Mouse (Mus musculus): Measurements from ENCODE around the gene Slc17a8. TPM values are rescaled to one million over a fixed set of nuclear protein-coding genes. Genes with fewer than 3 reads are reported as not detected.
"Not testable (repeated sequence)": the region's sequence is repeated elsewhere in the genome, so short reads cannot be mapped to it uniquely, and the experiment has no call there.

Slc17a8 gene
- not detected for total RNA-seq (2021)

- no peak for DNase-seq
Measured at GRCm38 (mm10) chr10:89621129-89621528, at the start of gene Slc17a8. Gene Slc17a8 (minus strand): TSS chr10:89621253.

- not testable (repeated sequence) for DNase-seq
Measured at GRCm38 (mm10) chr10:89670371-89670770, 49.3 kb upstream of the Slc17a8 start.

GRCm38 (mm10) chr10:89667571-89667970 lies 46.5 kb upstream of the Slc17a8 start:
- no peak for DNase-seq

GRCm38 (mm10) chr10:89665679-89666078 lies 44.6 kb upstream of the Slc17a8 start:
- DNase-seq: no peak

- DNase-seq: no peak
Measured at GRCm38 (mm10) chr10:89664977-89665645, 44.1 kb upstream of the Slc17a8 start.

GRCm38 (mm10) chr10:89656366-89656765 lies 35.3 kb upstream of the Slc17a8 start:
- DNase-seq: no peak

GRCm38 (mm10) chr10:89652912-89653311 lies 31.9 kb upstream of the Slc17a8 start:
- DNase-seq: no peak

- DNase-seq: no peak
Measured at GRCm38 (mm10) chr10:89651691-89652090, 30.6 kb upstream of the Slc17a8 start.

GRCm38 (mm10) chr10:89646918-89647317 lies 25.9 kb upstream of the Slc17a8 start:
- no peak for DNase-seq

- no peak for DNase-seq
Measured at GRCm38 (mm10) chr10:89637001-89637400, 15.9 kb upstream of the Slc17a8 start.

GRCm38 (mm10) chr10:89635018-89635417 lies 14.0 kb upstream of the Slc17a8 start:
- DNase-seq: peak; percentile 36

- no peak for DNase-seq
Measured at GRCm38 (mm10) chr10:89633736-89634426, 12.8 kb upstream of the Slc17a8 start.

- DNase-seq: peak; percentile 12
Measured at GRCm38 (mm10) chr10:89633121-89633520, 12.1 kb upstream of the Slc17a8 start.

- no peak for DNase-seq
Measured at GRCm38 (mm10) chr10:89631831-89632230, 10.8 kb upstream of the Slc17a8 start.

- no peak for DNase-seq
Measured at GRCm38 (mm10) chr10:89630564-89630963, 9.5 kb upstream of the Slc17a8 start.

- DNase-seq: peak; percentile 58
Measured at GRCm38 (mm10) chr10:89630052-89630451, 9.0 kb upstream of the Slc17a8 start.

- DNase-seq: no peak
Measured at GRCm38 (mm10) chr10:89626714-89627113, 5.7 kb upstream of the Slc17a8 start.

- DNase-seq: no peak
Measured at GRCm38 (mm10) chr10:89624196-89624595, 3.1 kb upstream of the Slc17a8 start.

- no peak for DNase-seq
Measured at GRCm38 (mm10) chr10:89599311-89599710, 21.7 kb downstream of the Slc17a8 start.

GRCm38 (mm10) chr10:89597275-89597674 lies 23.8 kb downstream of the Slc17a8 start:
- DNase-seq: no peak

GRCm38 (mm10) chr10:89595935-89596334 lies 25.1 kb downstream of the Slc17a8 start:
- DNase-seq: no peak

- no peak for DNase-seq
Measured at GRCm38 (mm10) chr10:89595514-89595913, 25.5 kb downstream of the Slc17a8 start.

- DNase-seq: no peak
Measured at GRCm38 (mm10) chr10:89594309-89594708, 26.7 kb downstream of the Slc17a8 start.

GRCm38 (mm10) chr10:89592797-89593196 lies 28.3 kb downstream of the Slc17a8 start:
- DNase-seq: no peak

All from heart, postnatal 4 days (tissue).